Mouse (Mus musculus) right cerebral cortex, adult 18-20 months (tissue): ENCODE data around the gene Usp36.

Experiments used
- DNase-seq: peaks from one replicate; pipeline ENCODE4 v3.0.0; 2022; ENCODE audit warnings: mixed read lengths

The Usp36 gene

GRCm38 (mm10) chr11:118220561-118221262, 69.3 kb downstream of the Usp36 start:
- no peak for DNase-seq

- no peak for DNase-seq
Observed at GRCm38 (mm10) chr11:118219066-118219465, 71.0 kb downstream of the Usp36 start.

DNA sequence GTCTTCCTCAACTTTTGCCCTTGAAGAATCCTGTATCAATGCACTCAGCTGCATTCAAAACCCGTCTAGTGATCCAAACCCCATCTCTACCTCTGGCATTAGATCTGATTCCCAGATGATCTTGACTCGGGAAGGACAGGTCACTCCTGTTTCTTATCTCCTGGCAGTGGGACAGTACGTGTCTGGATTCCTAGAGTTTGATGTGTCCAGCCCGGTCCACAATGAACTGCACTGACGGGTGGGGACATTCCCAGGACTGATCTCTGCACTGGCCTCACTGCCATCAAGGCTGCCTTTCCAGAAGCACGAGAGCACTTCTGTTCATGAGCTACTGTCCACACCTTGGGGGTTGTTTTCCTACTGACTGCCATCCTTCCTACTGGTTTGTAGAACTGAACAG, 73.6 kb downstream of the Usp36 start:
- DNase-seq = no peak

GRCm38 (mm10) chr11:118215928-118216458, 74.1 kb downstream of the Usp36 start:
- DNase-seq = no peak

- no peak for DNase-seq
Observed at GRCm38 (mm10) chr11:118212636-118213112, 77.4 kb downstream of the Usp36 start.

DNA sequence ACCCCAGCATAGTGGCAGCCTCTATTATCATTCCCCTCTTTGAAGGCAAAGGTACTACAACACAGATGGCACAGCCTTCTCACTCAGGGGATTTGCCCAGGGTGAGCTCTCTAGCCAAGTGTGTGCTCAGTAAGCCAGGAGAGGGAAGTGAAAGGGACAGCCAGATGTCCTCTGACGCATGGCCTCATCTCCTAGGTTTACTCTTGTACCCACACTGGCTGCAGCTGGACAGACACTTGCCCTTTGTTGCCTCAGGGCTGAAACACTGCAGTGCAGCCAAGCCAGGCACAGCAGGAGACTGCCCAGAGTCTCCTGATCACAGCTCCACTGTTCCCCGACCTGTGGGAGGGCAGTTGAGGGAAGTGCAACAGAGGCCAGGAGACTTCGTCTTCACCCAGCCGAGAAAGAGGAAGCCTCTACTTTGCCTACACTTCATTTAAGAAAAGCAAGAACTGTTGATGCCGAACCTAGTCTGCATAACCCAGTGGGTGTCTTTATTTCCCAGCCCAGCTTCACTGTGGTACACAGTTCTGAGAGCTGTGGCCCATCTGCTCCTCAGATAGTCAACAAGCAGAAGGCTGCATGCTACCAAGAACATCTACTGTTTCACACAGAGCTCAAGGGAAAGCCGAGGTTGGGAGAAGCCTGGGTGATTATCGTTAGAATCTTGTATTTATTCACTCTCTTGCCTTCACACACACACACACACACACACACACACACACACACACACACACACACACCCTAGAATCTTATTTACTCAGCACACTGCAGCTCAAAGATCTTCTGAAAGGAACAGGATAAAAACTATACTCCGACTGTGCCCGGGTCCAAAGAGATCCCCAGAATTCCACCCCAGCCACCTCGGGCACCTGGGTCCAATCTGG, 78.1 kb downstream of the Usp36 start:
- DNase-seq = peak; percentile 68

DNA sequence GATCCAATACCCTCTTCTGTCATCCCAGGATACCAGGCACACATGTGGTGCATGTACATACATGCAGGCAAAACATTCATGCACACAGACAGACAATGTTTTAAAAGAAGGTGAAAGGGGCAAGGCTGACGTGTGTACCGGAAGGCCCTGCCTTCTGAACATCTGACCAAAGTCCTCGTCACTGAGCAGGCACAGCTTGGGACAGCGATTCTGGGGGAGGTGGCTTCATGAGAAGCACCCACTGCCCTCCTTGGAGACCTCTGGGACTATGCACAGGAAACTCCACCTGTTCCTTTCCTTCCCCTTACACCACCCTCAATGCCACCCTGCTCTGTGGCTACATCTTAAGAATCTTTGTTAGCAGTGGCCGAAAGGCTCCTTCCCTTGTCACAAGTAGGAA, 79.1 kb downstream of the Usp36 start:
- DNase-seq = no peak

DNA sequence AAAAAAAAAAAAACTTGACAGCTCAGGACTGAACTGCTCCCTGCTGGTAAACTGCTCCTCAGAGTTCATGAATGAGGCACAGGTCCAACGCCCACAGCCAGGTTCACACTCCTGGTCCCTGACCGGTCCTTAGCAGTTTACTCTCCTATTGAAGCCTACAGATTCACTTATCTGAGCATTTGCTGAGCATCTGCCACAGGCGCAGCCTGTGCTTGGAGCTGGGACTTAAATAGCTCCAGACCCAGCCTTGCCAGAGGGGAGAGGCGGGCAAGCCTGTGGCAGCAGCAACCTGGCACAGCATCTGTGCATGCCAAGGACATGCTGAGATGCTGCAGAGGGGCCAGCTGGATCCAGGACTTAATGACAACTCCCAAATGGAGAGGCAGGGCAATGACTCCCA, 79.9 kb downstream of the Usp36 start:
- DNase-seq = peak; percentile 85
